Mouse (Mus musculus) hindbrain, embryonic 11.5 days (tissue): ENCODE data around the gene Mgat4c. TPM values are rescaled to one million over a fixed set of nuclear protein-coding genes. Genes with fewer than 3 reads are reported as not detected.

Experiments
- ATAC-seq: fragments of 200-750 bp; cut with Nextera tagmentation; 2 replicates; pipeline ENCODE4 v1.8.0; 2017; ENCODE audit warnings: mild to moderate bottlenecking, moderate TSS enrichment, moderate library complexity; ENCODE audit not compliant: low FRiP score
- DNase-seq: peaks from one replicate; pipeline ENCODE4 v3.0.0-alpha.2; 2015; ENCODE audit warnings: low spot score
- H3K27ac ChIP-seq: fragments of 300-500 bp; sonication (generic); 2 replicates; pipeline ENCODE4 v1.5.1; 2014; ENCODE audit warnings: mild to moderate bottlenecking, low read depth, low read length
- H3K27me3 ChIP-seq: fragments of 300-500 bp; sonication (generic); 2 replicates; pipeline ENCODE4 v1.6.1; 2014; ENCODE audit warnings: mild to moderate bottlenecking, low read length, moderate library complexity, mixed read lengths; ENCODE audit not compliant: control insufficient read depth, insufficient read depth
- H3K36me3 ChIP-seq: fragments of 300-500 bp; sonication (generic); 2 replicates; pipeline ENCODE4 v1.6.1; 2014; ENCODE audit warnings: mild to moderate bottlenecking, low read length, moderate library complexity, mixed read lengths; ENCODE audit not compliant: control insufficient read depth, insufficient read depth
- H3K4me1 ChIP-seq: fragments of 300-500 bp; sonication (generic); replicated peaks from 2 replicates; pipeline ENCODE4 v1.6.1; 2014; ENCODE audit warnings: low read length, mixed read lengths; ENCODE audit not compliant: control insufficient read depth, insufficient read depth
- H3K4me2 ChIP-seq: fragments of 300-500 bp; sonication (generic); replicated peaks from 2 replicates; pipeline ENCODE4 v1.6.1; 2014; ENCODE audit warnings: mild to moderate bottlenecking, low read depth, low read length
- H3K4me3 ChIP-seq: fragments of 300-500 bp; sonication (generic); 2 replicates; pipeline ENCODE4 v1.5.1; 2014; ENCODE audit warnings: low read depth, low read length
- H3K9ac ChIP-seq: fragments of 300-500 bp; sonication (generic); 2 replicates; pipeline ENCODE4 v1.6.1; 2014; ENCODE audit warnings: low read depth, low read length
- H3K9me3 ChIP-seq: fragments of 300-500 bp; sonication (generic); 2 replicates; pipeline ENCODE4 v1.6.1; 2016; ENCODE audit warnings: low read length; ENCODE audit not compliant: control insufficient read depth
- WGBS: fragments of 180-500 bp; shearing (Covaris S2); extraction: QIAGEN DNeasy Blood & Tissue Kit; methylation state at CpG from one replicate; pipeline ENCODE4 v1.1.7; 2014; 5-methylcytosine and 5-hydroxymethylcytosine counted together
- polyA plus RNA-seq: library from polyadenylated mRNA; unstranded; fragments of >200 nt; fragmentation: Nextera tagmentation; extraction: Ambion mirVana; gene quantifications from 2 replicates; pipeline ENCODE4 v1.2.1, GENCODE M21; 2014

The Mgat4c gene
- polyA plus RNA-seq = 5.9 and 9.5 TPM in 2 replicates

GRCm38 (mm10) chr10:101681437-101681912, at the start of gene Mgat4c:
Mgat4c (plus strand) TSS chr10:101681487.
- Histone ChIP-seq H3K36me3 (no peaks in the 10 kb centered on the region), H3K9ac (no peak within 1 kb of the TSS), H3K27me3 (no peaks in the 10 kb centered on the region), H3K4me2 (no peak within 1 kb of the TSS), H3K4me1 (no peaks in the 10 kb centered on the region), H3K27ac (no peak within 1 kb of the TSS), H3K9me3 (no peaks in the 10 kb centered on the region), H3K4me3 (no peak within 1 kb of the TSS)
- ATAC-seq = peak; percentile 45; the same call in 1 of the 2 replicates
- 65% methylated on average over 6 of the region's 6 CpGs for WGBS
- DNase-seq = peak; percentile 9

DNA sequence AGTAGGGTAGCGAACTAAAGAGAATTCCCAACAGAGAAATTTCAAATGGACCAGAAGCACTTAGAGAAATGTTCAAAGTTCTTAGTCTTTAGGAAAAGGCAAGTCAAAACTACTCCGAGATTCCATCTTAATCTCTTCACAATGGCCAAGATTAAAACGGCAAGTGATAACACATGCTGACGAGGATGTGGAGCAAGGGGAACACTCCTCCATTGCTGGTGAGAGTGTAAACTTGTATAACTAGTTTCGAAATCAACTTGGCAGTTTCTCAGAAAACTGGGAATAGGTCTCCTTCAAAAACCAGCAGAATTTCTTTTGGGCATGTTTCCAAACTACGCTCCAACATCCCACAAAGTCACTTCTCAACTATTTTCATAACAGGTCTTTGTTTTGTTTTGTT, 46.0 kb upstream of the Mgat4c start:
- 92% methylated on average over 6 of the region's 6 CpGs for WGBS

DNA sequence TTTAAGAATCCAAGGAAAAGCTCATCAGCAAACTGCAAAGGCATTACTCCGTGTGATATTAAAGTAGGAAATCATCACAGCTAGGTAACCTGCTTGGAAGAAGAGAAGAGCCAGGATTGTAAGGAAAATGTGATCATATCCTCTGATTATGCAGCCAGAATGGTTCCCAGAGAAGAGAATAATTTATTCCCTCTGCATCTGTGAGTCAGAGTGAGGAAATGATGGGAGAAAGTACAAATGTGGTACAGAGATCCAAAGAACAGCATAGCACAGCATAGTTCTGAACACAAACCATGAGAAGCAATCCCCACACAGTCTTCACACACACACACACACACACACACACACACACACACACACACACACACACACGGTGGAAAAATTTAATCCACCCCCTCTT, 40.2 kb upstream of the Mgat4c start:
- Histone ChIP-seq H3K9me3 (no peaks in the 10 kb centered on the region), H3K27ac (no peak overlapping the region), H3K4me1 (no peaks in the 10 kb centered on the region), H3K27me3 (no peaks in the 10 kb centered on the region), H3K9ac (no peak overlapping the region), H3K4me2 (no peak overlapping the region), H3K36me3 (no peaks in the 10 kb centered on the region), H3K4me3 (no peak overlapping the region)
- 76% methylated on average over 2 of the region's 2 CpGs for WGBS
- DNase-seq (no peak), ATAC-seq (no peak)

More for the DNA sequence above, 46.0 kb upstream of the Mgat4c start:
- no peaks in the 10 kb centered on the region for H3K36me3 ChIP-seq
- no peaks in the 10 kb centered on the region for H3K27me3 ChIP-seq
- ATAC-seq (no peak), DNase-seq (no peak)
- no peaks in the 10 kb centered on the region for H3K4me1 ChIP-seq
- H3K4me2 ChIP-seq = no peak overlapping the region
- H3K4me3 ChIP-seq = no peak overlapping the region
- H3K27ac ChIP-seq = no peak overlapping the region
- H3K9ac ChIP-seq = no peak overlapping the region
- no peaks in the 10 kb centered on the region for H3K9me3 ChIP-seq

DNA sequence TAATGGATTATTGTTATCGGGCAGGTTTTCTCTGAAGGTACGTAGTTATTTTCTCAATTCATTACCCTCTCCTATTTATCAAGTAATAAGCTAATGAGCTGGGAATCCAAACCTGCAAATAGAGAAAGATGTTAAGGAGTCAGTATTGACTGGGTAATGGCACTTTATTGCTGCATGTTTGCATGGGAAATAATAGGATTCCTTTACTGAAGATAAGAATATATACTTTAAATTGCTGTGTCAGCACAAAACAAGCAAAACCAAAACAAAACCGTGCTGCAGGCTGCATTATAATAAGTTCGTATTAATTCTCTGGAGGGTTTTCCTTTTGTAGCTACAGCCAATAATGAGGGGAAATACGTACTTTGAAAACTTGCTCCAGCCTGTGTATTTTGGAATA, 627 bp downstream of the Mgat4c start:
- H3K4me1 ChIP-seq = no peaks in the 10 kb centered on the region
- no peak overlapping the region for H3K4me2 ChIP-seq
- WGBS = 81% methylated on average over 5 of the region's 5 CpGs

DNA sequence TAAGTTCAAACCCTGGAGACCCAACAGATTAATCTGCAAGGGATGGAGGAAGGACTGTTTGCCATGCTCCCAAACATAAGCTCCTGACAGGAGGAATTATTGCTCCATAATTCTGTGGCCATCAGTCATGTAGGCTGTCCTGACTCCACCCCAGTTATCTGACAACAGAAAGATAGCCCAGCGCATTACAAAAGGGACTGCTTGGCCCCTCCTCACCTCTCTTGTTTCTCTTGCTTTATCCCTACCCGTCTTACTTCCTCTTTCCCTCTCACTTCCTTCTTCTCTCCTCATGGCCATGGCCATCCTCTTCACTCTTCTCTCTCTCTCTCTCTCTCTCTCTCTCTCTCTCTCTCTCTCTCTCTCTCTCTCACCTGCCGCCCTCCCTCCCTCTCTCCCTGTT, 80.5 kb downstream of the Mgat4c start:
- H3K9ac ChIP-seq = no peak overlapping the region
- no peaks in the 10 kb centered on the region for H3K9me3 ChIP-seq
- no peak overlapping the region for H3K4me3 ChIP-seq
- H3K27ac ChIP-seq = no peak overlapping the region
- H3K27me3 ChIP-seq = no peaks in the 10 kb centered on the region
- no peaks in the 10 kb centered on the region for H3K36me3 ChIP-seq
- no peaks in the 10 kb centered on the region for H3K4me1 ChIP-seq
- no peak for ATAC-seq
- DNase-seq = no peak
- 90% methylated on average over 3 of the region's 3 CpGs for WGBS
- no peak overlapping the region for H3K4me2 ChIP-seq

More for the DNA sequence above, 627 bp downstream of the Mgat4c start:
- Histone ChIP-seq H3K9ac (no peak overlapping the region), H3K4me3 (no peak overlapping the region), H3K27me3 (no peaks in the 10 kb centered on the region), H3K36me3 (no peaks in the 10 kb centered on the region), H3K9me3 (no peaks in the 10 kb centered on the region), H3K27ac (no peak overlapping the region)
- no peak for ATAC-seq
- DNase-seq = no peak

DNA sequence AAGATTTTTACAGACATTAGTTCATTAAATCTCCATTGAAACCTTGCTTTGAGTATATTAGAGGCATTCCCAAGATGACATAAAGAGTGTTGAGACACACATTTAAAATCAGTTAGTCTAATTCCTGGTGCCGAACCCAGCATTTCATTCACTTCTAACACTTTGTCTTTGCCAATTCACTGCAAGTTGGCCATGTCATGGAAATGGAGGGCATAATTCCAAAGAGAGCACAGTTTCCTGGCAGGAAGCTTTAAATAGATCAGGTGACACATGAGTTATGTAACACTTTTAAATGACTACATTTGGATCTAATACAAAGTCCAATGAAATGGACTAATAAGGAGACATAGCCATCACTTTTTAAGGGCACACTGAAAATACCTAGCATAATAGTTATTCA, 89.4 kb downstream of the Mgat4c start:
- Histone ChIP-seq H3K4me2 (no peak overlapping the region), H3K27me3 (no peaks in the 10 kb centered on the region), H3K9me3 (no peaks in the 10 kb centered on the region), H3K36me3 (no peaks in the 10 kb centered on the region), H3K27ac (no peak overlapping the region), H3K9ac (no peak overlapping the region), H3K4me3 (no peak overlapping the region), H3K4me1 (no peaks in the 10 kb centered on the region)
- ATAC-seq (no peak), DNase-seq (no peak)
- WGBS = 86% methylated on average over 1 of the region's 1 CpGs

DNA sequence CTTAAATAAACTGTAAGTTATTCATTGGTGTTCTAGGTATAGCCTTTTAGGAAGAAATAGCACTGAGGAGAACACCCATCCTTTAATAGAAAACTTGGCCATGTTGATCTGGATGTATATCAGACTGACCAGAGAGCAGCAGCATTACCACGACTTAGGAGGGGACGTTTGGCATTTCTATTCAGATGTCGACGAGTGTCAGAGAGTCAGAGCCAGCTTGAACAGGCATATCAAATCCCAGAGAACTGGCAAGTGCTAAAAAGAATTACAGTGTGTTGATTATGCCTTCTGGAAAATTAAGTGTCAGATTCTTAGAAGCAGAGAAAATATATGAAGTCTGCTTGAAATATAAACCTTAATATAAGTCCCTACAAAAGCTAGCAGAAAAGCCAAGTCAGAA, 89.9 kb downstream of the Mgat4c start:
- Histone ChIP-seq H3K4me3 (no peak overlapping the region), H3K27me3 (no peaks in the 10 kb centered on the region), H3K4me1 (no peaks in the 10 kb centered on the region), H3K27ac (no peak overlapping the region), H3K36me3 (no peaks in the 10 kb centered on the region), H3K9ac (no peak overlapping the region), H3K4me2 (no peak overlapping the region), H3K9me3 (no peaks in the 10 kb centered on the region)
- 79% methylated on average over 4 of the region's 4 CpGs for WGBS
- no peak for DNase-seq
- no peak for ATAC-seq

GRCm38 (mm10) chr10:101783161-101783744, 102.0 kb downstream of the Mgat4c start:
- no peaks in the 10 kb centered on the region for H3K9me3 ChIP-seq
- H3K9ac ChIP-seq = no peak overlapping the region
- WGBS = 87% methylated on average over 3 of the region's 3 CpGs
- H3K27ac ChIP-seq = no peak overlapping the region
- H3K36me3 ChIP-seq = no peaks in the 10 kb centered on the region
- no peak for ATAC-seq
- DNase-seq = no peak
- no peak overlapping the region for H3K4me2 ChIP-seq
- H3K4me1 ChIP-seq = no peaks in the 10 kb centered on the region
- no peak overlapping the region for H3K4me3 ChIP-seq
- H3K27me3 ChIP-seq = no peaks in the 10 kb centered on the region

DNA sequence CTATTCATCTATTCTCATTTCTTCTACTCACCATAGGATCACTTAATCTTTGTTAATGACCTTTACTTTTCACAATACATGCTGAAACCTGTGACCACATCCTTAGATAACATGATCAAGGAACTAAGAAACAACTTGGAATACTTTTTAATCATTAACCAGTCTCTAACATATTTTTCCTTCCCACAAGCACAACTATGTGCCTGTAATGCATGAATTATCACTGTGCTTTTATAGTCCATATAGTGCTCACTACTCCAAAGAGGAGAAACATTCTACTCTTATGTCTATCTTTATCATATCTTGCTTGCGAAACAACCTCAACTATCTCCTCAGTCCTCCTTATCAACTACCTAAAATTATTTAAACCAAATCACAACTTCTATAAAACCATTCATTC, 114.2 kb downstream of the Mgat4c start:
- no peak overlapping the region for H3K4me2 ChIP-seq
- H3K4me3 ChIP-seq = no peak overlapping the region
- H3K36me3 ChIP-seq = no peaks in the 10 kb centered on the region
- WGBS = 91% methylated on average over 1 of the region's 1 CpGs
- no peak overlapping the region for H3K9ac ChIP-seq
- H3K9me3 ChIP-seq = no peaks in the 10 kb centered on the region
- no peak overlapping the region for H3K27ac ChIP-seq
- H3K27me3 ChIP-seq = no peaks in the 10 kb centered on the region
- no peaks in the 10 kb centered on the region for H3K4me1 ChIP-seq
- no peak for DNase-seq
- no peak for ATAC-seq
